Mouse (Mus musculus) lung, postnatal 0 days (tissue): ENCODE measurements around the gene Gm8764. TPM values are rescaled to one million over a fixed set of nuclear protein-coding genes. Genes with fewer than 3 reads are reported as not detected.
"Not testable (repeated sequence)": the region's sequence is repeated elsewhere in the genome, so short reads cannot be mapped to it uniquely, and the experiment has no call there.

Experiments
- ATAC-seq: fragments of 200-750 bp; cut with Nextera tagmentation; 2 replicates; pipeline ENCODE4 v1.8.0; 2017; ENCODE audit warnings: moderate library complexity
- DNase-seq: peaks from one replicate; pipeline ENCODE4 v3.0.0-alpha.2; 2016; ENCODE audit warnings: low spot score
- H3K27ac ChIP-seq: fragments of 300-500 bp; sonication (generic); 2 replicates; pipeline ENCODE4 v1.5.1; 2014; ENCODE audit warnings: antibody characterized with exemption, mild to moderate bottlenecking, low read length, mixed read lengths
- H3K27me3 ChIP-seq: fragments of 300-500 bp; sonication (generic); replicated peaks from 2 replicates; pipeline ENCODE4 v1.6.1; 2014; ENCODE audit warnings: low read length, mixed read lengths; ENCODE audit not compliant: insufficient read depth
- H3K36me3 ChIP-seq: fragments of 300-500 bp; sonication (generic); 2 replicates; pipeline ENCODE4 v1.6.1; 2014; ENCODE audit warnings: low read length, mixed read lengths; ENCODE audit not compliant: insufficient read depth
- H3K4me1 ChIP-seq: fragments of 300-500 bp; sonication (generic); 2 replicates; pipeline ENCODE4 v1.6.1; 2014; ENCODE audit warnings: antibody characterized with exemption, low read depth, low read length, mixed read lengths; ENCODE audit not compliant: insufficient read depth
- H3K4me2 ChIP-seq: fragments of 300-500 bp; sonication (generic); replicated peaks from 2 replicates; pipeline ENCODE4 v1.6.1; 2014; ENCODE audit warnings: low read depth, mild to moderate bottlenecking, low read length, moderate library complexity, mixed read lengths
- H3K4me3 ChIP-seq: fragments of 300-500 bp; sonication (generic); 2 replicates; pipeline ENCODE4 v1.5.1; 2014; ENCODE audit warnings: low read depth, low read length
- H3K9ac ChIP-seq: fragments of 300-500 bp; sonication (generic); replicated peaks from 2 replicates; pipeline ENCODE4 v1.6.1; 2014; ENCODE audit warnings: low read depth, mild to moderate bottlenecking
- H3K9me3 ChIP-seq: fragments of 300-500 bp; sonication (generic); 2 replicates; pipeline ENCODE4 v1.6.1; 2016; ENCODE audit warnings: low read length, mixed read lengths
- CTCF ChIP-seq: IDR thresholded peaks from 2 replicates; pipeline ENCODE4 v1.5.1; 2016; ENCODE audit warnings: antibody characterized with exemption, mild to moderate bottlenecking
- EP300 ChIP-seq: IDR thresholded peaks from 2 replicates; pipeline ENCODE4 v1.6.1; 2016; ENCODE audit warnings: antibody characterized with exemption, mild to moderate bottlenecking, control low read depth
- WGBS: fragments of 180-500 bp; shearing (Covaris S2); extraction: QIAGEN DNeasy Blood & Tissue Kit; methylation state at CpG from one replicate; pipeline ENCODE4 v1.1.7; 2014; 5-methylcytosine and 5-hydroxymethylcytosine counted together
- polyA plus RNA-seq: library from polyadenylated mRNA; unstranded; fragments of >200 nt; fragmentation: Nextera tagmentation; extraction: Ambion mirVana; gene quantifications from 2 replicates; pipeline ENCODE4 v1.2.1, GENCODE M21; 2015

Gene Gm8764
- polyA plus RNA-seq, result not detected in 2 replicates

DNA sequence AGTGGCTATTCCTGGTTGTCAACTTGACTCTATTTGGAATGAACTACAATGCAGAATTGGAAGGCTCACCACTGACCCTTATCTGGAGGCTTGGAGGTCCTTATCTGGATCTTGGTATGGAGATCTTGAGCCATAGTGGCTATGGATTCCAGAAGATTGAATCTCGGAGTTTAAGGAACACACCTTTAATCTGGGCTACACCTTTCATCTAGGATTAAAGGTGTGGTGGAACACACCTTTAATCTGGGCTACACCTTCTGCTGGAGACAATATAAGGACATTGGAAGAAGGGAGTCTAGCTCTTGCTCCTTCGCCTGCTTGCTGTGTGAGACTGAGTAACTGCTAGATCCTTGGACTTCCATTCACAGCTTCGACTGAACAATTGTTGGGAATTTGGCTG, at the start of gene Gm8764:
Gene Gm8764, plus strand, starts transcription at position 301 of the 400 bp plus-strand sequence.
- WGBS, result no CpG with 5 or more reads among the region's 3 CpGs
- not testable (repeated sequence) for ATAC-seq, H3K9me3 ChIP-seq, H3K4me2 ChIP-seq, H3K27me3 ChIP-seq, DNase-seq, H3K4me1 ChIP-seq, H3K4me3 ChIP-seq, H3K27ac ChIP-seq, H3K9ac ChIP-seq, H3K36me3 ChIP-seq

DNA sequence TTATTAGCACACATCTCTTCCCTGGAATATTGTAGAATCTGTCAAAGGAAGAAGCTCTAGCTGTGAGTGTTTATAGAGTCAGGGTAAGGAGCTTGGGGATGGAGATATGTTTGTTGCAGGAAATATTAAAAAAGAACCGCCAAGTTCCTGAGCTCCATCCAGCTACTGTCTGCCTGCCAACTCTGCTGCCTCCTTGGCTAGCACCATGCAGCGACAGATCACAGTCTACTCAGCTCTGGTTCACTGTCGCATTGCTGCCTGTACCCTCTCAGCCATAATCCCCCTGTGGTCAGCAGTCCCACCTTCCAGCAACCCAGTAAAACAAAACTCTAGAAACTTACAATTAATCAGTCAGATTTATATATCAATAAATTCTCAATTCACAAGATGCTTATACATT, 49.8 kb upstream of the Gm8764 start:
- H3K9ac ChIP-seq, result no peak overlapping the region
- no peaks in the 10 kb centered on the region for H3K36me3 ChIP-seq
- no peak overlapping the region for H3K4me2 ChIP-seq
- H3K27me3 ChIP-seq, result no peaks in the 10 kb centered on the region
- H3K4me3 ChIP-seq, result no peak overlapping the region
- TF ChIP-seq EP300 (no peak), CTCF (no peak)
- H3K9me3 ChIP-seq, result no peaks in the 10 kb centered on the region
- H3K4me1 ChIP-seq, result no peaks in the 10 kb centered on the region
- ATAC-seq, result no peak
- no peak for DNase-seq
- no peak overlapping the region for H3K27ac ChIP-seq
- WGBS, result 58% methylated on average over 3 of the region's 3 CpGs

DNA sequence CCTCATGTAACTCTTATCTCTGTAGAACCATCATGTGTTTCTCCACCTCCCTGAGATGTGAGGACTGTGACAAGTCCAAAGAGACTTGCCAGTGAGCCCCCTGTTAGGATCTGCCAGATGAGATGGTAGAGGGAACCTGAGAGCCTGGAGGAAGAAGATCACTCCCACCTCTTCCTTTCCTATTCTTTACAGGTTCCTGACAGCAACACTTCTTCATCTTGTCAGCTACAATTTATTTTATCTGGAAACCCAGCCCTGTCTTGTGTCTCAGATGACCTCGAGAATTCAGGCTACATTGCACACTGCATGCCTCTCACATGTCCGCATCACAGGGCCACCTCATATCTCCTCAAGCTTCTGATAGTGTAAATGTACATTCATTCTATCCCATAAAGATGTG, 41.5 kb upstream of the Gm8764 start:
- no peak for ATAC-seq
- Histone ChIP-seq H3K9ac (no peak overlapping the region), H3K4me2 (no peak overlapping the region), H3K27me3 (no peaks in the 10 kb centered on the region), H3K36me3 (no peaks in the 10 kb centered on the region), H3K4me1 (no peaks in the 10 kb centered on the region), H3K27ac (no peak overlapping the region), H3K4me3 (no peak overlapping the region), H3K9me3 (no peaks in the 10 kb centered on the region)
- no peak for DNase-seq
- no peak for TF ChIP-seq CTCF
- no peak for TF ChIP-seq EP300
- 49% methylated on average over 2 of the region's 2 CpGs for WGBS

DNA sequence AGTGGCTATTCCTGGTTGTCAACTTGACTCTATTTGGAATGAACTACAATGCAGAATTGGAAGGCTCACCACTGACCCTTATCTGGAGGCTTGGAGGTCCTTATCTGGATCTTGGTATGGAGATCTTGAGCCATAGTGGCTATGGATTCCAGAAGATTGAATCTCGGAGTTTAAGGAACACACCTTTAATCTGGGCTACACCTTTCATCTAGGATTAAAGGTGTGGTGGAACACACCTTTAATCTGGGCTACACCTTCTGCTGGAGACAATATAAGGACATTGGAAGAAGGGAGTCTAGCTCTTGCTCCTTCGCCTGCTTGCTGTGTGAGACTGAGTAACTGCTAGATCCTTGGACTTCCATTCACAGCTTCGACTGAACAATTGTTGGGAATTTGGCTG, 17.1 kb upstream of the Gm8764 start, which contains the start of gene Gm21293:
Gene Gm21293, plus strand, starts transcription at position 301 of the 400 bp plus-strand sequence.
- not testable (repeated sequence) for ATAC-seq, DNase-seq, H3K9me3 ChIP-seq, H3K9ac ChIP-seq, H3K4me3 ChIP-seq, H3K27ac ChIP-seq, H3K27me3 ChIP-seq, H3K4me2 ChIP-seq, H3K4me1 ChIP-seq, H3K36me3 ChIP-seq
- WGBS, result no CpG with 5 or more reads among the region's 3 CpGs

DNA sequence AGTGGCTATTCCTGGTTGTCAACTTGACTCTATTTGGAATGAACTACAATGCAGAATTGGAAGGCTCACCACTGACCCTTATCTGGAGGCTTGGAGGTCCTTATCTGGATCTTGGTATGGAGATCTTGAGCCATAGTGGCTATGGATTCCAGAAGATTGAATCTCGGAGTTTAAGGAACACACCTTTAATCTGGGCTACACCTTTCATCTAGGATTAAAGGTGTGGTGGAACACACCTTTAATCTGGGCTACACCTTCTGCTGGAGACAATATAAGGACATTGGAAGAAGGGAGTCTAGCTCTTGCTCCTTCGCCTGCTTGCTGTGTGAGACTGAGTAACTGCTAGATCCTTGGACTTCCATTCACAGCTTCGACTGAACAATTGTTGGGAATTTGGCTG, 8.6 kb upstream of the Gm8764 start, which contains the start of gene Gm6763:
Gene Gm6763, plus strand, starts transcription at position 301 of the 400 bp plus-strand sequence.
- H3K4me3 ChIP-seq, H3K4me2 ChIP-seq, H3K27ac ChIP-seq, H3K9me3 ChIP-seq, H3K9ac ChIP-seq, H3K4me1 ChIP-seq, ATAC-seq, H3K36me3 ChIP-seq, DNase-seq, H3K27me3 ChIP-seq: not testable (repeated sequence)
- WGBS, result no CpG with 5 or more reads among the region's 3 CpGs

DNA sequence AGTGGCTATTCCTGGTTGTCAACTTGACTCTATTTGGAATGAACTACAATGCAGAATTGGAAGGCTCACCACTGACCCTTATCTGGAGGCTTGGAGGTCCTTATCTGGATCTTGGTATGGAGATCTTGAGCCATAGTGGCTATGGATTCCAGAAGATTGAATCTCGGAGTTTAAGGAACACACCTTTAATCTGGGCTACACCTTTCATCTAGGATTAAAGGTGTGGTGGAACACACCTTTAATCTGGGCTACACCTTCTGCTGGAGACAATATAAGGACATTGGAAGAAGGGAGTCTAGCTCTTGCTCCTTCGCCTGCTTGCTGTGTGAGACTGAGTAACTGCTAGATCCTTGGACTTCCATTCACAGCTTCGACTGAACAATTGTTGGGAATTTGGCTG, 8.4 kb downstream of the Gm8764 start, which contains the start of gene Gm21304:
Gene Gm21304, plus strand, starts transcription at position 301 of the 400 bp plus-strand sequence.
- ATAC-seq, H3K9me3 ChIP-seq, H3K36me3 ChIP-seq, H3K27ac ChIP-seq, H3K4me1 ChIP-seq, DNase-seq, H3K27me3 ChIP-seq, H3K4me3 ChIP-seq, H3K4me2 ChIP-seq, H3K9ac ChIP-seq: not testable (repeated sequence)
- no CpG with 5 or more reads among the region's 3 CpGs for WGBS

DNA sequence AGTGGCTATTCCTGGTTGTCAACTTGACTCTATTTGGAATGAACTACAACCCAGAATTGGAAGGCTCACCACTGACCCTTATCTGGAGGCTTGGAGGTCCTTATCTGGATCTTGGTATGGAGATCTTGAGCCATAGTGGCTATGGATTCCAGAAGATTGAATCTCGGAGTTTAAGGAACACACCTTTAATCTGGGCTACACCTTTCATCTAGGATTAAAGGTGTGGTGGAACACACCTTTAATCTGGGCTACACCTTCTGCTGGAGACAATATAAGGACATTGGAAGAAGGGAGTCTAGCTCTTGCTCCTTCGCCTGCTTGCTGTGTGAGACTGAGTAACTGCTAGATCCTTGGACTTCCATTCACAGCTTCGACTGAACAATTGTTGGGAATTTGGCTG, 16.9 kb downstream of the Gm8764 start, which contains the start of gene Gm21312:
Gene Gm21312, plus strand, starts transcription at position 301 of the 400 bp plus-strand sequence.
- not testable (repeated sequence) for H3K9me3 ChIP-seq, H3K4me1 ChIP-seq, H3K4me3 ChIP-seq, H3K27me3 ChIP-seq, DNase-seq, H3K9ac ChIP-seq, ATAC-seq, H3K27ac ChIP-seq, H3K36me3 ChIP-seq, H3K4me2 ChIP-seq
- no CpG with 5 or more reads among the region's 3 CpGs for WGBS

DNA sequence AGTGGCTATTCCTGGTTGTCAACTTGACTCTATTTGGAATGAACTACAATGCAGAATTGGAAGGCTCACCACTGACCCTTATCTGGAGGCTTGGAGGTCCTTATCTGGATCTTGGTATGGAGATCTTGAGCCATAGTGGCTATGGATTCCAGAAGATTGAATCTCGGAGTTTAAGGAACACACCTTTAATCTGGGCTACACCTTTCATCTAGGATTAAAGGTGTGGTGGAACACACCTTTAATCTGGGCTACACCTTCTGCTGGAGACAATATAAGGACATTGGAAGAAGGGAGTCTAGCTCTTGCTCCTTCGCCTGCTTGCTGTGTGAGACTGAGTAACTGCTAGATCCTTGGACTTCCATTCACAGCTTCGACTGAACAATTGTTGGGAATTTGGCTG, 25.4 kb downstream of the Gm8764 start, which contains the start of gene Gm20765:
Gene Gm20765, plus strand, starts transcription at position 301 of the 400 bp plus-strand sequence.
- not testable (repeated sequence) for H3K27ac ChIP-seq, H3K36me3 ChIP-seq, ATAC-seq, H3K9me3 ChIP-seq, H3K9ac ChIP-seq, H3K4me2 ChIP-seq, H3K4me1 ChIP-seq, H3K27me3 ChIP-seq, DNase-seq, H3K4me3 ChIP-seq
- WGBS, result no CpG with 5 or more reads among the region's 3 CpGs

DNA sequence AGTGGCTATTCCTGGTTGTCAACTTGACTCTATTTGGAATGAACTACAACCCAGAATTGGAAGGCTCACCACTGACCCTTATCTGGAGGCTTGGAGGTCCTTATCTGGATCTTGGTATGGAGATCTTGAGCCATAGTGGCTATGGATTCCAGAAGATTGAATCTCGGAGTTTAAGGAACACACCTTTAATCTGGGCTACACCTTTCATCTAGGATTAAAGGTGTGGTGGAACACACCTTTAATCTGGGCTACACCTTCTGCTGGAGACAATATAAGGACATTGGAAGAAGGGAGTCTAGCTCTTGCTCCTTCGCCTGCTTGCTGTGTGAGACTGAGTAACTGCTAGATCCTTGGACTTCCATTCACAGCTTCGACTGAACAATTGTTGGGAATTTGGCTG, 33.9 kb downstream of the Gm8764 start, which contains the start of gene Gm4340:
Gene Gm4340, plus strand, starts transcription at position 301 of the 400 bp plus-strand sequence.
- H3K4me2 ChIP-seq, DNase-seq, ATAC-seq, H3K9ac ChIP-seq, H3K36me3 ChIP-seq, H3K4me3 ChIP-seq, H3K4me1 ChIP-seq, H3K9me3 ChIP-seq, H3K27me3 ChIP-seq, H3K27ac ChIP-seq: not testable (repeated sequence)
- WGBS, result no CpG with 5 or more reads among the region's 3 CpGs
